Mouse (Mus musculus): ENCODE data around the gene Epo.

DNA sequence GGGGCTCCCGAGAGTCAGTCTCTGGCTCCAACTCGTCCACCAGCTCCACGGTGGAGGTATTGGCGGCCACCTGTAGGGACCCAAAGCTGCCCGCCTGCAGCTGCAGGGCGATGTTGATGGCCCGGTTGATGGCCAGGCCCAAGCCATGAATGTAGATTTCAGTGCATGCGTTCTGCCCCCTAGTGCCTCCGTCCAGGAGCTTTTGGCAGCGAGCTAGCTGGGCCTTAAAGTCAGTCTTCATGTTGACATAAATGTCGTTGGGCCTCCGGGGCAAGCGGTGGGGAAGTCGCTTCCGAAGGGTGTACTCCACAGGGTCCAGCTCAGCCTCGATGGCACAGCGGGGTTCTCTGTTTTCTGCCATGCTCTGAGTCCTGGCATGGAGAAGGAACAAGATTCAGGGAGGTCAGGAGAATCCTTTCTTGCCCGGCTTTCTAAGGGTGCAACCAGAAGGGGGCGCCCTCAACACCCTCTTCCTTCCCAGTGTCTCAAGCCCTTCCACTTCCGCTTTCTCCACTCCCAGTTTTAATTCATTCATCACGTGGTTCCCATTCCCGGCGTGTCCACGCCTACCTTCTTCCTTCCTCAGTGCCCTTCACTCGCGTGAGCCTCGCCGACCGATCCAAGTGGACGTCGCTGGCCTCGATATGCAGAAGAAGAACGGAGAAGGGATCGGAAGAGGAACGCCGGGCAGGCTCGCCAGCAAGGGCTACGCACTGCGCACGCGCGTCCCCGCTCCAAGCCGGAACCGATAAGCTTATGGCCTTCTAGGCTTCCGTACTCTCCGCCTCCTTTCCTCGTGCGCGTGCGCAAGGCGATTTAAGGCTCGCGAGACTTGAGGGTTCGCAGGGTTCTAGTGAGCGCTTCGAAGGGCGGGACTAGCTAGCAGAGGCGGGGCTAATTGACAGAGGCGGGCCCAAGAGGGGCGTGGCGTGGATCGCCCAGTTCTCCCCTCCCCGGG, 31.1 kb downstream of the Epo start, which contains the start of gene Pop7:
- TF ChIP-seq CTCF (conservative IDR thresholded peaks at IDR 0.05; ENCODE audit: low read length) (peak; percentile 76), POU5F1 (IDR thresholded peaks at IDR 0.05; ENCODE audit: borderline replicate concordance, low read length) (no peak)
